Mouse (Mus musculus) B cell, adult 2 months (primary cell): ENCODE measurements around the gene Ptprm.

Experiments used
- DNase-seq, 2 experiments: peaks; one replicate each; pipeline ENCODE4 v3.0.0; 2022

Gene Ptprm

DNA sequence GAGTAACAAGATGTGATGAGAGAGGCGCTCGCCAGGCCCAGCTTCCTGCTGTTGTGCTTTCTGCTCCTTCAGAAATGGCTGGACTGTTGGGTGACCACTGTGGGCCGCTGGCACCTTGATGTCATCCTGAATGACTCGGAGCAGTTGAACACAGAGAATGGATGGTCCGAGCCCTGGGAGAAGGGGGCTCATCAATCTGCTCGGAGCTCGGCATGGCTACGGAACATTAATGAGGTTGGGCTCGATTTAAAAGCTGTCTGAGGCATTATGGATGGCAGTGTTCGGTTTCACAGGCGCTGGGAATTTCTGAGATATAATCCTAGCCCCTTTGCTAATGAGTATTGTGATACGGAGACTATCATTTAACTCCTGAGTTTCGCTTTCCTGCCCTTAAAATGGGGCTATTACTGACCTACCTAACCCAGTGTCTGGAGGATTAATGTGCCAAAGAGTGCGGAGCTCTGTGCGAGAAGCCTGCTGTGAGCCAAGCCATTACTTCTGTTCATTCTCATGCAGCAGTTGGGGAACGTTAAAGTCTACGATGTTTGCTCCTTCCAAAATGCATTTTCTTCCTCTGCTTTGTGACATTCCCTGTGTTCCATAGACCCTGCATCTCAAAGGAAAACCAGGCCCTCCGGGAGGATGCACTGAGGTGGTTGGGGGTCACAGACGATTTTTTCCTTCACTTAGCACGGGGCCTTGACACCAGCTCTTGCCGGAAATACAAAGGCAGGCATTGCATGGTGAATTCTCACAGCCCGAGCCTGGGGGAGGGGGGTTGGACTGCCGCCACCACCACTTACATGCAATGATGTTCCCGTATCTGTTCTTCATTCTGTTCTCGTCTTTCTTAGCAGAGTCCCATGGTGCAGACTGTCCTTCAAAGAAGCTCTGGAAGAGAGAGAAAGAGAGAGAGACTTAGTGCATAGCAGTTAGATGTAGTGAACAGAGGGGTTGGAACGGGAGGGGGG is 592.6 kb downstream of the Ptprm start:
- DNase-seq, result no peak

DNA sequence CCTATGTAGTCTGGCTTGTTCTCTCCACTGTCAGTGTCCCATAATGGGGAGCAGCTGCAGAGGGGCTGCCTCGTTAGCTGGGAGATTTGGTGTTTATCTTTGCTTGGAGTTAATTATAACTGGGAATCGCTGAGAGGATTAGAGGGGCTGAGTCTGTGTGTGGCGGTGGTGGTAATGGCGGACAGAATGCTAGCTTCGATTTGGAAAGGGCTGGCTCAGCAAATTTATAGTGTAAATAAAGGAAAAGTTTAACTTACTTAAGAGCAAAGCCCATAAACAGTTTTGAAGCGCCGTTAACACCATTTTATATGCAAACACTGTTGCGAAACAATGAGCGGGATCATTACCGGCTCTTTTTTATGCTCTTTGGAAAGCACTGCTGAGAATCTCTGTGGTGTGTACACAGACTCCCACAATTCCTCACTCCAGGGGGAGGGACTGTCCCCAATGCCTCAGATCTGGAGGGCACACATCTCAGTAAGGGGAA is 597.2 kb downstream of the Ptprm start:
- DNase-seq, result no peak

DNA sequence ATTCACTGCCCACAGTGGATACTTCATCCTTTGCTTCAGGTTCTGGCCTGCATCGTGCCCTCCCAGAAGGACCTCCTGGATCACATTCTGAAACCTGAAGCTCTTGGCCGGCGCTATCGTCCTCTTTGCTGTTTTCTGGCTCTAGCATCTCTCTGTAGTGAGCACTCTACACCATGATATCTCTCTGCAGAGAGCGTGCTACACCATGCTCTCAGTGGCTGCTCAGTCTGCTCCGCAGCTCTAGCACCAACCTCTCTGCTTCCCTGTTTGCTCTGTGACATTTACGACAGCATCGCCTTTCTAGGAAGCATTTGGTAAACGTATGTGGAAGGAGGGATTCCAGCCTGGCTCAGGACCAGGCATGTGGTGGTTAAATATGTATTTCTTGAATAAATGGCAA is 597.8 kb downstream of the Ptprm start:
- no peak for DNase-seq

DNA sequence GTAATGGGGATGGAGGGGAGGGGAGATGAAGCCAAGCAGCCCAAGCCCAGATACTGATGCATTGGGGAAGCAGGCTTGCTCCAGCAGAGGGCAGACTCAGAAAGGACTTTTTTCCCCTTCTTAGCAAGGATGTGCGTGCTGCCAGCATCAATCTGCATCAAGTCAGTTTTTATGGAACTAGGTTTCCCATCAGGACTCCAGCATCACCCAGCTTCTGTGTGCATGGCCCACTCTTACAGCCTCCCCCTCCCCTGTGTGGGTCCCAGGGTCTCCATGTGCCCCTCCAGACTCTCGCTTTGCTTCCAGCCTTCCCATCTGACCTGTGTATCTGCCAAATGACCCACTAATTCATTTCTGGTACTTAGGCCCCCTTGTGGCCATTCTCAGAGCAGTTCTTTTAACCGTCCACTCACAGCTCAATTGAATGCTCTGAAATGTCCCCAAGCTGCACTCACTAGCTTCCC is 599.0 kb downstream of the Ptprm start:
- no peak for DNase-seq

DNA sequence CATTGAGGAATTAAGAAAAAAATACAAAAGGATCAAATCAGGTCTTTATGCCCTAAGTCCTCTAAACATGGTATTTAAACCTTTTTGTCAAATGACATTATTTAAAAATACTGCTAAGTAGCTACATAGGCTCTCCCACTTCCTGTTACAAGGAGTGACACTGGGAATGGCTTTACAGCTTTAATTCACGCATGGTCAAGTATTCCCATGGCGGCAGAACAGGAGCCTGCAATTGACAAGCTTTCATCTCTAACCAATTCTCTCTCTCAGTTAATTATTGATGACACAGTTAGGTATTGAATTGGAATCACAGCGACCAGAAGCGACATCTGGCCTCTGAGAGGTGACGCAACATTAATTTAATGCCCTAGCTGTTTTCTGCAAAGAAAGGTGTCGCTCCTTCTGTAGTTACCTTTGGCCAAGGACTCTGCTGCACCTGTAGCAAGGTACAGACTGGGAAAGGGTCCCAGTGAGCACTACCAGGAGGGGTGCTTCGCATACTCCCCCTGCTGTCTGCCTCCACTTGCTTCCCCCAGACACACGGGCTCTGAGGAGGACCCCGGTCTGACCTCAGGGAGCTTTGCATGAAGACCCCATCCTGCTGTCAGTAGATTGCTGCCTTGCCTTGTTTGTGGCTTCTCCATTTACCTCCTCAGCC is 599.9 kb downstream of the Ptprm start:
- no peak for DNase-seq

DNA sequence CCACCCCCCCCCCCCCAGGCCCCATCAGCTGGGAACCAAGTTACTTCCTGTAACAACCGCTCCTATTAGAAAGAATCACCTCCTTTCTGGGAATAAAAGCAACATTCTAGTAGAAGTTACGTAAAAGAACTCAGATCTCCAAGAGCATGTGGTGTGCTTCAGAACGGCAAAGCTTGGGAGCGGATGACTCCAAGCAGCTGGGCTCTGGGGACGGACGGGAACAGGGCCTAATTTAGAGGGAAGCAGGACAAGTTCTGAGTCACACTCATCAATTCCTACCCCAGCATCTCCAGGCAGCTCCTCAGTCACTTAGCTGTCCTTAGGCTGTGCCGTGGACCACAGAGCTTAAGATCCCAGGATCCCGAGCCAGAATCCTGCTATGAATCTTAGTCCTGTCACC is 602.5 kb downstream of the Ptprm start:
- no peak for DNase-seq

DNA sequence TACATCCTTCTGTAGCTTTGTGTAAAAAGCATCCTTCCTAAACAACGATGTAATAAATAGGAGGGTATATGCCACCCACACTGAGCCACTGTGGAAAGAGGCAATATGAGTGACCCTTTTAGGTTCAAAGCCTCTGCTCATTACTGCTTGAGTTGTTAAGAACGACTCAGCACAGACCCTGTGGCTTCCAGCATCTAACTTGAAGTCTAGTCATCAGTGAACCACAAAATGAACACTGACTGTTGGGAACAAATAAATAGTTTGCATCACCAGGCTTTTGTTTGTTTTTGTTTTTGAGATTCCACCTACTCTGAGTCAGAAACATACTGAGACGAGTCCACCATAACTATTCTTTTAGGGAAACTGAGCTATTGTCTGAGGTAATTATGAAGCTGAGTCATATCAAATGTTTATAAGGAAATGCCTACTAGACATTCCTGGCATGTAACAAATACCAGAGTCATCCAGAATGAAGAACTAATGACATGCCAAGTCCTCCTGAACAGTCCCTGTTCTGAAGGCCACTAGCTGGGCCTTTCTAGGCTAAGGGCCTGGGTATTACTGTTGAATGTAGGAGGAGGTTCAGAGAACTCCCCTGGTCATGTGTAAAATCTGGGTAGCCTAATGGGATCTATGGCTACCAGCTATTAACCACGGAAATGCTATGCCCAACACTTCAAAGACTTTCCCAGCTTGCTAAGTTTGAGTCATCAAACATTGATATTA is 603.6 kb downstream of the Ptprm start:
- no peak for DNase-seq

DNA sequence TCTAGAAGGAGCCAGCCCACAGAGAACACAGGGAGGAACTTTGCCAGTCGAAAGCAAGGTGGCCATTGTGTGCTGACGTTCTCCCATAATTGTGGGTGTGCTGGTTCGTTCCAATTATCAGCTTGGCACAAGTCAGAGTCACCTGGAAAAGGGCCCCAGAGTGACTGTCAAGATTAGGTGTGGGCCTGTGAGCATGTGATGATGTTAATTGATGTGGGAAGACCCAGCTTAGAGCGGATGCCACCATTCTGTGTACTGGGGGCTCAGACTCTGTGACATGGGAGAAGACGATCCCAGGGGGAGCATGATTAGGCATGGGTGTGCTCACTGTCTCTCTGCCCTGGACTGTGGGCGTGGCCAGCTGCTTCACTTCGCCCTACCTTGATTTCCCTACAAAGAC is 604.3 kb downstream of the Ptprm start:
- DNase-seq, result no peak

DNA sequence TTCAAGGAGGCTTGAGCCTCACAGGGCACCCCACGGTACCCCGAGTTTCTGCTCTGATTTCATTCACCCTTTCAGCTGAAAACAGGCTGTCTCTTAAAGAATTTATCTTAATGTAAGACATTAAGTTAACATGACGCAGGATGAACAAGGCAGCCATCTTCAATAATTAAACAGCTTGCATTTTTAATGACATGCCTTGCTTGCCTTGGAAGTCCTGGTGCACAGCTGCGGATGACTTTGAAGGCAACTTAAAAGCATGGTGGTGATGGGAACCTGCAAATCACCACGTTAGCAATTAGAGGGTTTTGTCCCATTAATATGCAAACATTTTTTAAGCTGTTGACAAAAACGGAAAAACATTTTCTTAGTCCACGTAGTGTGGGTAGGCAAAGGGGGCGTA is 607.8 kb downstream of the Ptprm start:
- no peak for DNase-seq

DNA sequence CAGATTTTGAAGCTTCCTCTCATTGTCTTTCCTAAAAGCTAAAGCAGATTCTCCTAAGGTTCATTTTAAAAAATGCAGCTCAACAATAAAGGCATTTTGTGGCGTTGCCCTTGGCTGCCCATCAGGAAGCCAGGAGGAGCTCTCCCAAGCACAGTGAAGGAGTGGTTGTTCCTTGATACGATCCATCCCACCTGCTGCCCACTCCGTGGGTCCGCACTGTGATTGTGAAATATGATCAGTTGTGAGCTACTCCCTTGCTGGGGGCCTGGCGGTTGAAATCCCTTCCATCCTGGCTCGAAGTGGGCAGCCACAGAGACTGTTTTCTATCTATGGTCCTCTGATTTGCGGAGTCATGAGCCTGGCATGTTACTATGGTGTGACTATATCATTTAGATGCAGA is 610.9 kb downstream of the Ptprm start:
- no peak for DNase-seq

DNA sequence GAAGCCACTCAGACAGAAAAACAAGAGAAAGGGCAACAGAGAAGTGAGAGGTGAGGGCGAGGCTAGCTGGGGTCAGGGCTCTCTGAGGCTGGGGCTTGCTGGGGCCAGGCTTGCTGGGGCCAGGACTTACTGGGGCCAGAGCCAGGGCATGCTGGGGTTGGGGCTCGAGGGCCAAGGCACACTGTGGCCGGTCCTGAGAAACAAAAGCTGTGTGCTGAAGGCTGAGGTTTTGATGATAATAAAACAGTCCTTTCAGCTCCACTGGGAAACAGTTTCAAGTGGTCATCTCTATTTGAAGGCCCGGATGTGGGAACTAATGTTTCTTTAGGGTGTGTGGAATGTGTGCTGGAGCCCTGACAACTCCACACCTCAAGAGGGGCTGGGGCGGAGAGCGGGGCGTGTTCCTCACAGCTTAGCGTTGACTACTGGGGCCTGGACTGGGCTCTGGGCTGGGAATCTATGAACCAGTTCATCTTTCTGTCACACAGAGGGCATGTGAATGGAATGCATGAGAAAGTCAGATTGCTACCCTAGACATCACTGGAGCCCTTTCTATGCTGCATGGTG is 615.4 kb downstream of the Ptprm start:
- no peak for DNase-seq

DNA sequence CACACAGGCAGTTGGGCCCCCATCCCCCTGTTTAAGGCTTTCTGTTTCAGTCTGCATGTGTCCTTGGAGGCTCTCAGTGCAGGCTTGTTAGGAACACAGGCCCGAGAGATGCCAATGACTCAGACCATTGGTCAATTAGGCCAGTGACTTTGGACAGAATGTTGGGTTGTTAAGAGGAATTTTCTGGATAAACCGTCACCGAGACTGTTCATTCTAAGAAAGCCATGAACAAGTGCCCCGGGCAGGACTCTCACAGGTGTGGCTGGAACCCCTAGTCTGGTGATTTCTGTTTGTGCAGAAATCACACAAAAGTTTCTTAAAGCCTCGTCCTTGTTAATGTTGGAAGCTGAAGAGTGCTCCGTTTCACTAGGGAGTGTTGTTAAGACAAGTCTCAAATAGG is 615.9 kb downstream of the Ptprm start:
- DNase-seq, result no peak

DNA sequence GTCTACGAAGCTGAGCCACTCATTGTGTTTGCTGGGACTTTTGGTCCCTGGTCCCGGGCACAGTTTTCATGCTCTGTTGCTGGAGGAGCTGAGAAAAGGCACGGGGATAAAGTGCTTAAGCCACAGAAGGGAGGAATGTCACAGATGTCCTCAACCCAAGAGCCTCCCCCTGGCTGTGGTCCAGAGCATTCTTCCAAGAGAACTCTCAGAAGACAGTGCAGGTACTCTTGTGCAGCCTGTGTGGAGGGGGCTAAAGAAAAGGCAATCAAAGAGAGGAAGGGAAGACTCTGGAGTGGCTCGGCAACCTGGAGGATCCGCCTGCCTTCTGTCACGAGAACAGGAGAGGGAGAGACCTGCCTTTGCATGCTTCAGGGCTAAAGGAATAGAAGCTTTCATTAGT is 617.8 kb downstream of the Ptprm start:
- no peak for DNase-seq

DNA sequence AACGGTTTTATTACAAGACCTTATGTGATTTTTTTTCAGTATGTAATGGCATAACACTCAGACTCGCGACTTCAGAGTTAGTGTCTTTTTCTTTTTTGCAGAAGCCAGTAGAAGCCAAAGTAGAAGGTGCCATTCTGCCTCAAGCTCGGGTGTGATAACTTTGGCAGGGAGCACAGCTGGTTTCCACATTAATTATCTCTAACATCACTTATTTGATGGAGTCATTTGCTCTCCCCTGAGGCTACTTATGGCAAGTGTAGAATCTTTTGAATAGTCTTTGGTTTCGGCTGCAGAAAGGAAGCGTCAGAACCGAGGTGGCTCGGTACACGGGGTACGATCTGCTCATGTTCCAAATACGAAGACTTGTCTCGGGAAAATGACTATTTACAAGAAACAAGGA is 620.7 kb downstream of the Ptprm start:
- no peak for DNase-seq

DNA sequence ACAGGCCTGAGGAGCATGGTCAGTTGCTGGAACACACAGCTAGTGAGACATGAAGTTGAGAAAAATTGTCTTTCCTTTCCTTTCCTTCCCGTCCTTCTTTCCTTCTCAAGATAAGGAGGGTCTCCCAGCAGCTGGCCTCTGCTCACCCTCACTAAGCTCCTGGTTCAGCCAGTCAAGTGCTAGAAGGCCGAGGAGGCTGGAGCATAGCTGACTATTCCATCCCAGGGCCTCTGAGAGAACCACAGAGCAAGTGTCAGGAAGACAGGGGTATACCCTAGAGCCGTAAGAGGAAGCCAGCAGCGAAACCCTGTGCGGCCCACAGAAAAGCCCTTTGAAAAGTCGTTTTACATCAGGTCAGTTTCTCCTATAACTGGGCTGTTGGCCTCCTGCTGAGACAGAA is 624.3 kb downstream of the Ptprm start:
- DNase-seq, result no peak

DNA sequence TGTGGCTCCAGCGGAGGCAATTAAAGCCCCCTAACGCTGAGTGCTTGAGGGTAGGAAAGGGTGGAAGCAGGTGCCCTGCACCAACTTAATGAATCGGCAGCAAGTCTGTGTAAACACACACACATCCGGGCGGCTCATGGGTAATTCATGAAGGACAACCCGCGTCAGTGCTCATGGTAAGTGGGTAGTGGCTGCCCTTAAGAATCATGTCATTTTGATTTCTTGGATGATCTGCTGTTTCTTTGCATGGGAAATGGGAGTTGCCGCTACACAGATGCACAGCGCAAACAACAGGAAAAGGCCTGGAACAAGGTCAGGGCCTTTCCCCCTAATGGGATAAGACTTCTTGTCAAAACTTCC is 633.3 kb downstream of the Ptprm start:
- no peak for DNase-seq

DNA sequence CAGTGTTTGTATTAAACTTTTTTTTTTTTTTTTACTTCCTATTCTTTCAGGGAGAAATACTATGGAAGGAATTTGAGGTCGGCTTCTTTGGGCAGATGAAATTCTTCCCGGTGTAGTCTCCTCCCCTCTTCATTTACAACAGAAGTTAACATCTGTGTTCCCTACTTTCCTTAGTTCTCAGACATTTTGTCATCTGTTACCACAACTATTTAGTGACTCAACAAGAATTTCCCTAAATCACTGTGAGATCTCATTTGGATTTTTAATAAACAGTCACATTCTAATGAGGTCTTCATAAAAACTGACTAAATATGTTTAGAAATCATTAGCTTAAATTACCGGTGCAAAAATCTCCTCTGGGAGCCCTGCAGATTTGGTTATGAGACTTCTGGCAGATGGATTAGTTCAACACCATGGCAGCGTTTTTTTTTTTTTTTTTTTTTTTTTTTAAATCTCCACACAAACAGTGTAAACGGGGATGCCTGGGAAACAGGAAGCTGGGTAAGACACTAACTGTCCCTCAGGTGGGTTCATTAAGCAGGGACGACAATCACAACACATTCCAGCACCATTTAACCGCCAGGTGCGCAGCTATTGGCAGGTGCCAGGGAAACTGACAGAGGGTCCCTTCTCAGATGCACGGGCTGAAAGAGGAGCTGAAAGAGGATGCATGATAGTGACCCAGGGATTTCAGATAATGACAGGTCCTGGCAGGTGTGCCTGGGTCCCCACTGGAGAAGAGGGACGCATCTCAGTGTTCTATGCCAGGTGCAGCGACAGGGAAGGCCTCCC is 633.9 kb downstream of the Ptprm start:
- no peak for DNase-seq

DNA sequence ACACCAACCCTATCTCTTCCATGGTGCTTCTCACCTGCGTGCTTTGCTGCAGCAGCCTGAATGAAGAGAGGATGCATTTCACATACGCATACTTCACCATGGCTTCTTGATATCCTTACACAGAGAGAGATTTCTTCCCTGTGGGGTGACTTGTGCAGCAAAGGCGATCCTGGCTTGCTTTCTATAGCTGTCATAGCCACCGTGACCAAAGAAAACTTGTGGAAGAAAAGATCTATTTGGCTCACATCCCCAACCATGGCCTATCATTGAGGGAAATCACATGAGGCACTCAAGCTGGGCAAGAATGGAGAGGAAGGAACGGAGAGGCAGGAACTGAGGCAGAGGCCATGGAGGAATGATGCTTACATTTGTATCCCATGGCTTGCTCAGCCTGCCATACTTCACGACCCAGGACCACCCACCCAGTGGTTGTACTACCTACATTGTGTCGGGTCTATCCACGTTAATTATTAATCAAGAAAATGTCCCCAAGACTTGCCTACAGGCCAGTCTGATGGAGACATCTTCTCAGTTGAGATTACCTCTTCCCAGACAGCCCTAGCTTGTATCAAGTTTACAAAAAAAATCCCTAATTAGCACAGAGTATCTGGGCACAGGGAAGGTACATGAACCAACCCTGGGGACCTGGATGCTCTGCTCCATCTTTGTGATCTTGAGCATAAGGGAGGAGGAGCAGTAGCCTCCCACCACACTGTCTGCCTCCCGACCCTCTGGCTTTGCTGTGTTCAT is 641.6 kb downstream of the Ptprm start:
- DNase-seq, result no peak

DNA sequence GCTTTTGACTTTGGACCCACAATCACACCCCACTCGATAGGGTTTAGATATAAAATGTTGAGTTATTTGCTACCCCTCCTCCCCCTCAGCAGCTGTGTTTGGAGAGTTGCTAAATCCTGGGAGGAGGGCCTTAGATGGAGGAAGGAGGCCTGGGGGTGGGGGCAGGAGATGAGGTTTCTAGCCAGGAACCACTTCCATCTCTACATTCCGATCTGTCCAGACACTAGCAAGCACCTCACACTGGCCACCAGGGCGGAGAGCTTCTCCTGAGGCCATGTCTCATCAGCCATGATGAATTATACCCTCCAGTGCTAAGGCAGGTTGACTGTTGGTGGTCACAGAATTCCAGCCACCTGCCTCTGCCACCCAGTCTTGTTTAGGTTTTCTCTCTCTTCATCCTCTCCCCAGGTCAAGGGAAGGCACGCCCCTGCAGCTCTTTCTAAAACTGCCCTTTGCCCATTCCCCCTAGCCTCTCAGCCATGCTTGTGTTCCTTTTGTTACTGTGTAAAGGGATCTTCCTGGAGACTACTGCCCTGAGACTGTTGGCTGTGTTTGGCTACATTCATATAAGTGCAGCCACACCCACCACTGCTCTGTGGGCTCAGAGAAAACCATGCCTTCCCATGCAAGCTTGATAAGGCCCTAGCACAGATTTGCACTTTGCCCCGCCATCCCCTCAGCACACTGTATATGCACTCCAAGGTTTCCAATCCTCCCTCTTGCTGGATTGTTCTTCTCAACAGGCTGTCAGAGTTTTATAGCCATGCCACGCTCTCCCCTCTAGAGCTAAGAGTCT is 642.8 kb downstream of the Ptprm start:
- no peak for DNase-seq

DNA sequence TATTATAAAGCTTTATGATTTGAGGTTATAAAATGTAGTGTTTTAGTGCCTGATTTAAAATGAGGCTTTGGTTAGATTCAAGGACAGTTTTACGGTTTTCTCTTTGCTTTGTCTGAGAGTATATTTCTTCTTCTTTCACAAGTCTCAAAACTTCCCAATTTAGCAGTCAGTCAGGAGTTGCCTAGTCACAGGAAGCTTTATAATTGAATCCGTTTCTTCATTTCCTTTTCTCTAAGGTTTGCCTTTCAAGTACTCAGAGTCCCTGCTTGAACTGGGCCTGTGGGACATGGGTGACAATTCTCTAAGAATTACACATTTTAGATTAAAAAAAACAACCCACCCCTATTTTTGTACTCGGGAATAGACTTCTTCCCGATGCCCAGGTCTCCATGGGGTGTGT is 643.7 kb downstream of the Ptprm start:
- DNase-seq, result no peak

DNA sequence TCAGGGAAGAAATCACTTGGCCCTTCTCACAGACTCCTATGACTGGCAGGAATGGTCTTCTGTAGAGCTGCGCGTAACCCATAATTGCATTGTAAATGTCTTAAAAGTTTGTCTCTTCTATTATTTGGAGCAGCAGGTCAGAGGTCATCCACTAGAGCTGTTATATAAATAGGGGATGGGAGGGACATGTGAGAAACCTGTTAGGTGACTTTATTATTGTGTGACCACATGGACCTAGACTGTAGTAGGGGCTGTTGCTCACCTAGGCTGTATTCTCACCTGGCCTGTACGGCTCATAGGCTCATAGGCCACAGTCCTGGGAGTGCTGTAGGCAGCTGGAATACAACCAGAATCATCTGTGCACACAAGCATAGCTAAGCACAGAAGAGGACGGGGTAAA is 645.5 kb downstream of the Ptprm start:
- no peak for DNase-seq
